22 mouse cellular contexts compared by ENCODE assay signal in genomic region chr4:153913635-153914034, GRCm38 (mm10). TPM values are rescaled to one million over a fixed set of nuclear protein-coding genes. Genes with fewer than 3 reads are reported as not detected.
A peak's percentile ranks its signal among the peaks of the same experiment; 100 is the strongest.
DNase-seq lines count a peak whose midpoint lies in the region; ATAC-seq and TF ChIP-seq lines count a peak whose summit lies in the region.
"Had no signal": no experiment of that assay in that cellular context is flagged by ENCODE, and none has a peak within 500 bp of the region (broad histone marks: within the 10 kb centered on the region; RNA-seq: fewer than 3 reads in every experiment).

No protein-coding gene starts in this region.

- H3K36me3 ChIP-seq in heart, adult 2 months (ENCODE audit: control insufficient read depth, insufficient read depth, low read length) = no peaks in the 10 kb centered on the region
- H3K36me3 ChIP-seq in midbrain, embryonic 14.5 days (ENCODE audit: control insufficient read depth, insufficient read depth, low read length) = no peaks in the 10 kb centered on the region
- H3K36me3 ChIP-seq in midbrain, embryonic 10.5 days = no peaks in the 10 kb centered on the region
- H3K36me3 ChIP-seq: embryonic facial prominence, embryonic 15.5 days; forebrain, embryonic 10.5 days; heart, embryonic 10.5 days; hindbrain, embryonic 15.5 days; midbrain, embryonic 13.5 days had no signal

- WGBS in heart, adult 2 months = 46% methylated on average over 3 of the region's 3 CpGs
- 48% methylated on average over 3 of the region's 3 CpGs for WGBS in midbrain, embryonic 14.5 days
- 73% methylated on average over 3 of the region's 3 CpGs for WGBS in midbrain, embryonic 10.5 days

- H3K9ac ChIP-seq in heart, adult 2 months (ENCODE audit: low read depth, low read length) = no peak overlapping the region
- no peak overlapping the region for H3K9ac ChIP-seq in midbrain, embryonic 14.5 days (replicated peaks; ENCODE audit: low read length)
- H3K9ac ChIP-seq: embryonic facial prominence, embryonic 15.5 days; hindbrain, embryonic 15.5 days; midbrain, embryonic 13.5 days had no signal

- DNase-seq in heart, adult 2 months = no peak
- no peak for DNase-seq in heart, postnatal 10 days
- peak; percentile 35 for DNase-seq in midbrain, embryonic 14.5 days
- no peak for DNase-seq in midbrain, embryonic 10.5 days (ENCODE audit: low spot score)
- DNase-seq in brain, embryonic 14.5 days (ENCODE audit: low read depth) = no peak
- no peak for DNase-seq in ovary, postnatal 14 days (ENCODE audit: low spot score)
- no peak for DNase-seq in layer of hippocampus, postnatal 14 days (ENCODE audit: low spot score in 2 of 2)
- DNase-seq: cerebellum, adult 11-12 months; embryo, embryonic 11 days; gastrocnemius, postnatal 14 days; heart, postnatal 14 days; kidney, adult 18-20 months; lung, adult 2 months; right cerebral cortex, postnatal 14 days had no signal

- no peaks in the 10 kb centered on the region for H3K27me3 ChIP-seq in heart, adult 2 months (ENCODE audit: control insufficient read depth, insufficient read depth, low read length)
- no peaks in the 10 kb centered on the region for H3K27me3 ChIP-seq in midbrain, embryonic 14.5 days (ENCODE audit: control insufficient read depth, insufficient read depth, low read length)
- no peaks in the 10 kb centered on the region for H3K27me3 ChIP-seq in midbrain, embryonic 10.5 days (ENCODE audit: low read depth, poor library complexity, severe bottlenecking)
- H3K27me3 ChIP-seq: embryonic facial prominence, embryonic 15.5 days; hindbrain, embryonic 15.5 days had no signal

- no peak overlapping the region for H3K4me2 ChIP-seq in midbrain, embryonic 14.5 days (ENCODE audit: low read length)
- H3K4me2 ChIP-seq: embryonic facial prominence, embryonic 15.5 days; hindbrain, embryonic 15.5 days; midbrain, embryonic 13.5 days had no signal

- H3K4me3 ChIP-seq in heart, adult 2 months = no peak overlapping the region
- no peak overlapping the region for H3K4me3 ChIP-seq in midbrain, embryonic 14.5 days (replicated peaks; ENCODE audit: low read depth, low read length)
- H3K4me3 ChIP-seq in midbrain, embryonic 10.5 days = no peak overlapping the region
- H3K4me3 ChIP-seq: embryonic facial prominence, embryonic 15.5 days; forebrain, embryonic 10.5 days; heart, embryonic 10.5 days; hindbrain, embryonic 15.5 days; midbrain, embryonic 13.5 days had no signal

- H3K79me2 ChIP-seq in heart, adult 2 months (replicated peaks; ENCODE audit: control insufficient read depth, insufficient read depth, low read length) = no peaks in the 10 kb centered on the region

- TF ChIP-seq EP300 in heart, adult 2 months (IDR thresholded peaks at IDR 0.05; ENCODE audit: insufficient read depth, low read depth, low read length) = no peak

- H3K9me3 ChIP-seq in midbrain, embryonic 14.5 days (ENCODE audit: control insufficient read depth, low read length) = no peaks in the 10 kb centered on the region
- peaks cover 3% of the 10 kb centered on the region; the same call in 1 of the 2 replicates for H3K9me3 ChIP-seq in midbrain, embryonic 10.5 days (replicated peaks)
- H3K9me3 ChIP-seq: embryonic facial prominence, embryonic 15.5 days; forebrain, embryonic 10.5 days; heart, embryonic 10.5 days; hindbrain, embryonic 15.5 days had no signal

- ATAC-seq in midbrain, embryonic 14.5 days (ENCODE audit: low FRiP score, low TSS enrichment) = no peak
- ATAC-seq: activated CD4-positive, CD25-positive, alpha-beta regulatory T cell, adult 4 months; CD4-positive, CD25-positive, alpha-beta regulatory T cell, adult 4 months; midbrain, embryonic 13.5 days had no signal

- TF ChIP-seq POLR2A in heart, adult 2 months (IDR thresholded peaks at IDR 0.05; ENCODE audit: insufficient read depth, low read depth, low read length) = no peak
- no peak for TF ChIP-seq POLR2A in brain, embryonic 14.5 days (IDR thresholded peaks at IDR 0.05; ENCODE audit: borderline replicate concordance, extremely low read depth, insufficient read depth, insufficient read length, poor library complexity, severe bottlenecking)

- 0 out of 2 replicates have a peak, but pooled peaks have one; percentile 19 for TF ChIP-seq CTCF in heart, adult 2 months (IDR thresholded peaks at IDR 0.05)
- TF ChIP-seq CTCF in brain, embryonic 14.5 days (IDR thresholded peaks at IDR 0.05; ENCODE audit: borderline replicate concordance, extremely low read depth, insufficient read depth, insufficient read length) = peak; percentile 42; the same call in 1 of the 2 replicates

- no peaks in the 10 kb centered on the region for H3K4me1 ChIP-seq in heart, adult 2 months (ENCODE audit: control insufficient read depth, insufficient read depth, low read length)
- no peaks in the 10 kb centered on the region for H3K4me1 ChIP-seq in midbrain, embryonic 14.5 days (ENCODE audit: control insufficient read depth, insufficient read depth, low read length)
- no peaks in the 10 kb centered on the region for H3K4me1 ChIP-seq in midbrain, embryonic 10.5 days
- H3K4me1 ChIP-seq: embryonic facial prominence, embryonic 15.5 days; forebrain, embryonic 10.5 days; heart, embryonic 10.5 days had no signal

- H3K27ac ChIP-seq in heart, adult 2 months = no peak overlapping the region
- no peak overlapping the region for H3K27ac ChIP-seq in midbrain, embryonic 14.5 days (replicated peaks; ENCODE audit: low read depth, low read length)
- no peak overlapping the region for H3K27ac ChIP-seq in midbrain, embryonic 10.5 days (replicated peaks)
- H3K27ac ChIP-seq: embryonic facial prominence, embryonic 15.5 days; forebrain, embryonic 10.5 days; heart, embryonic 10.5 days; hindbrain, embryonic 15.5 days; macrophage; midbrain, embryonic 13.5 days had no signal

- intact Hi-C loops in heart, adult 2 months (cut with DNase I) = no loop called here
- intact Hi-C loops in heart, postnatal 10 days (cut with DNase I) = no loop called here

RNA-seq across cellular contexts. Expression of gene A430005L14Rik, which starts 43.4 kb away (rescaled TPM):
- 10 to 100 TPM; 14.1 to 16.2 TPM for total RNA-seq in heart, adult 2 months (2021)
- 15.5 and 21.1 TPM in 2 replicates for polyA plus RNA-seq in heart, adult 2 months (2012; rRNA removed)
- 10 to 100 TPM; 12.3 to 16.4 TPM for total RNA-seq in heart, postnatal 10 days (2021)
- polyA plus RNA-seq in midbrain, embryonic 14.5 days (2014; fragmentation: Nextera tagmentation; extraction: Ambion mirVana) = 63.3 and 63.7 TPM in 2 replicates
- 138 and 162 TPM in 2 replicates for polyA plus RNA-seq in midbrain, embryonic 10.5 days (2016; fragmentation: Nextera tagmentation; extraction: Ambion mirVana)
- polyA plus RNA-seq in brain, embryonic 14.5 days (2012; rRNA removed) = 40.0 and 49.1 TPM in 2 replicates
- 10 to 100 TPM; 17.9 to 20.8 TPM for total RNA-seq in layer of hippocampus, postnatal 14 days (2021)
